Mouse (Mus musculus): ENCODE data around the gene Alg2. TPM values are rescaled to one million over a fixed set of nuclear protein-coding genes. Genes with fewer than 3 reads are reported as not detected.
A peak's percentile ranks its signal among the peaks of the same experiment; 100 is the strongest.

Alg2 gene
- polyA plus RNA-seq (2015; fragmentation: Nextera tagmentation; extraction: Ambion mirVana), result 27.9 and 29.3 TPM in 2 replicates

- peak; percentile 99 for DNase-seq (ENCODE audit: low spot score)
Observed at GRCm38 (mm10) chr4:47473968-47474729, at the start of gene Alg2, which contains the start of gene Sec61b. Alg2 (minus strand) TSS chr4:47474333. Sec61b (plus strand) TSS chr4:47474658.

- DNase-seq (ENCODE audit: low spot score), result no peak
Observed at GRCm38 (mm10) chr4:47521884-47522605, 47.9 kb upstream of the Alg2 start.

- DNase-seq (ENCODE audit: low spot score), result no peak
Observed at GRCm38 (mm10) chr4:47520076-47520475, 45.9 kb upstream of the Alg2 start.

- peak; percentile 66 for DNase-seq (ENCODE audit: low spot score)
Observed at GRCm38 (mm10) chr4:47518551-47519181, 44.5 kb upstream of the Alg2 start.

- no peak for DNase-seq (ENCODE audit: low spot score)
Observed at GRCm38 (mm10) chr4:47504841-47505517, 30.8 kb upstream of the Alg2 start.

GRCm38 (mm10) chr4:47503045-47503444, 28.9 kb upstream of the Alg2 start:
- no peak for DNase-seq (ENCODE audit: low spot score)

- DNase-seq (ENCODE audit: low spot score), result peak; percentile 73
Observed at GRCm38 (mm10) chr4:47502546-47502971, 28.4 kb upstream of the Alg2 start.

GRCm38 (mm10) chr4:47499121-47499545, 25.0 kb upstream of the Alg2 start:
- DNase-seq (ENCODE audit: low spot score), result no peak

- DNase-seq (ENCODE audit: low spot score), result no peak
Observed at GRCm38 (mm10) chr4:47497811-47498385, 23.8 kb upstream of the Alg2 start.

GRCm38 (mm10) chr4:47494686-47495085, 20.6 kb upstream of the Alg2 start:
- DNase-seq (ENCODE audit: low spot score), result no peak

GRCm38 (mm10) chr4:47494137-47494536, 20.0 kb upstream of the Alg2 start:
- DNase-seq (ENCODE audit: low spot score), result no peak

GRCm38 (mm10) chr4:47493456-47493855, 19.3 kb upstream of the Alg2 start:
- no peak for DNase-seq (ENCODE audit: low spot score)

GRCm38 (mm10) chr4:47492311-47493086, 18.4 kb upstream of the Alg2 start:
- DNase-seq (ENCODE audit: low spot score), result no peak

- DNase-seq (ENCODE audit: low spot score), result no peak
Observed at GRCm38 (mm10) chr4:47491243-47491642, 17.1 kb upstream of the Alg2 start.

- no peak for DNase-seq (ENCODE audit: low spot score)
Observed at GRCm38 (mm10) chr4:47480576-47480975, 6.4 kb upstream of the Alg2 start.

- DNase-seq (ENCODE audit: low spot score), result no peak
Observed at GRCm38 (mm10) chr4:47480095-47480494, 6.0 kb upstream of the Alg2 start.

- DNase-seq (ENCODE audit: low spot score), result no peak
Observed at GRCm38 (mm10) chr4:47477539-47477938, 3.4 kb upstream of the Alg2 start.

GRCm38 (mm10) chr4:47474730-47475643, 854 bp upstream of the Alg2 start:
- peak; percentile 21 for DNase-seq (ENCODE audit: low spot score)

- DNase-seq (ENCODE audit: low spot score), result no peak
Observed at GRCm38 (mm10) chr4:47473586-47473967, 556 bp downstream of the Alg2 start.
